Mouse (Mus musculus) heart, postnatal 10 days (tissue): ENCODE measurements around the gene D10Jhu81e. TPM values are rescaled to one million over a fixed set of nuclear protein-coding genes. Genes with fewer than 3 reads are reported as not detected.

Source experiments
- DNase-seq, 2 experiments: peaks; one replicate each; pipeline ENCODE4 v3.0.0; 2021
- intact Hi-C: fragments of 180-260 bp; cut with DNase I; formaldehyde crosslinking; loops from one replicate; pipeline ENCODE4 v1.15.1; 2025
- total RNA-seq, 2 experiments: library from RNA; stranded (reverse); gene quantifications; 2 replicates each; pipeline ENCODE4 v1.2.3; 2021

The D10Jhu81e gene
- total RNA-seq, 2 experiments from 2014 or later = 279 to 284 TPM

DNA sequence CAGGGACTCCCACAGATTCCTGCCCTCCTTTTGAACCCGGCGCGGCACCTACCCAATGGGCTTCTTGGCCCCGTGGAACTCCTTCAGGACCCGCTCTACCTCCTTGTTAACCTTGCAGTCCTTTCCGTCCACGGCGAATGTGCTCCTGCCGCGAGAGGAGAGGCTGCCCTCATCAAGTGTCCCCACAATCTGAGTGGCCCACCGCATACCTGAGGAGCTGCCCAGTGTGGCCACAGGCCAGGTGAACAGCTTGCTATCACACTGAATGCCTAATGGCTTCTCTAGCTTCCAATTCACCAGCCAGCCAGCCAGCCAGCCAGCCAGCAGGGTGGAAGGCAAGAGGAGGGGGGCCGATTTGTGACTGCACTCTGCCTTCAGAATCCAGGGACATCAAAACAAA is 4.8 kb downstream of the D10Jhu81e start:
- no peak for DNase-seq
- intact Hi-C loops = loop anchor here (10.0 kb wide), 1 partner anchor 540 kb away; the partner anchor contains the start of gene Ube2g2

DNA sequence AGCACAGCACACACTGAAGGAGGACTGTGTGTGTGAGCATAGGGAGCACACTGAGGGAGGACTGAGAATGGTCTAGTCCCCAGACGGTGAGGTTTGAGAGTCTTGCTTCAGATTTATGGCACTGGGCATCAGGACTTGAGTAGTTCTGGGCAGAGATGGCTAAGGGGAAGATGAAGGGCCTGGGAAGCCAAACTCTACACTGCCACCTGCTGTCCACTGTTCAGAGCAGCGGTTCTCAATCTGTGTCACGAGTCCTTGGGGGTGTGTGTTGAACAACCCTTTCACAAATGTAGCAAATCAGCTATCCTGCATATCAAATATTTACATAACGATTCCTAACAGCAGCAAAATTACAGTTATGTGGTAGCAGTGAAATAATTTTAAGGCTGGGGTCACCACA is 5.7 kb downstream of the D10Jhu81e start:
- DNase-seq = peak; percentile 77 to 86
- intact Hi-C loops = loop anchor here (10.0 kb wide), 1 partner anchor 539 kb away; the partner anchor contains the start of gene Ube2g2

DNA sequence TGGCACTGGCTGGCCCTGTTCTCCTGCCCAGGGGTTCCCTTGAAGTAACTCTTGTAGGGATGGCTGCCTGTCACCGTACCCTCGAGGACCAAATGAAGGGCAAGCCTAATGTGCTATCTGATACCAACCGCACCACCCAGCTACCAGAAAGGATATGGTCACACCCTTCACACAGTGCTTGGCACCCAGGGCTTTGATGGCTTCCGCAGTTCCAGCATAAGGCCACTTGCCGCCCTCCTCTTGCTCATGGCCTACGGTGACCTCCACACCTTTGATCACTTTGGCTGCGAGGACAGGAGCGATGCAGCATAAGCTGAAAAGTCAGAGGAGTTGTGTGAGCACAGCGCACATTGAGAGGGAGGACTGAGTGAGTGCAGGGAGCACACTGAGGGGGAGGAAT is 6.3 kb downstream of the D10Jhu81e start:
- intact Hi-C loops = loop anchor here (10.0 kb wide), 1 partner anchor 538 kb away; the partner anchor contains the start of gene Ube2g2
- DNase-seq = no peak

GRCm38 (mm10) chr10:78162646-78163045 is 6.9 kb downstream of the D10Jhu81e start:
- intact Hi-C loops = loop anchor here (10.0 kb wide), 1 partner anchor 538 kb away; the partner anchor contains the start of gene Ube2g2

DNA sequence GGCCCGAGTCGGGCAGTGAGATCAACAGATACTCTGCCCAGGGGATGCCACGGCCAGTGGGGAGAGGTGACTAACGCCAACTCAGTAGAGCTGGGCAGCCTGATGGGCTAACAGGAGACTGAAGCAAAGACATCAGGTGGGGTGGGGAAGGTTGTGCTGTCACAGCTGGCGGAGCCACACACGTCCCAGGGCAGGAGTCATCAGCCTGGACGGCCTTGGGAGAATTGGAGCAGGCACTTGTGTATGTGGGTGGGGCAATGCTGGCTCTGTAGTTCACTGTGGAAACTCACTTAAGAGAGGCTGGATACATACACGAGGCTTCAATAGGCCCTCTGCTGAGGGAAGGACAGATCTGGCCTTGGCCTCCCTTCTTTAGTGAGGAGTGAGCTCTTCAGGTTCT is 8.5 kb downstream of the D10Jhu81e start:
- no peak for DNase-seq

More at GRCm38 (mm10) chr10:78162646-78163045, 6.9 kb downstream of the D10Jhu81e start:
- DNase-seq = no peak

DNA sequence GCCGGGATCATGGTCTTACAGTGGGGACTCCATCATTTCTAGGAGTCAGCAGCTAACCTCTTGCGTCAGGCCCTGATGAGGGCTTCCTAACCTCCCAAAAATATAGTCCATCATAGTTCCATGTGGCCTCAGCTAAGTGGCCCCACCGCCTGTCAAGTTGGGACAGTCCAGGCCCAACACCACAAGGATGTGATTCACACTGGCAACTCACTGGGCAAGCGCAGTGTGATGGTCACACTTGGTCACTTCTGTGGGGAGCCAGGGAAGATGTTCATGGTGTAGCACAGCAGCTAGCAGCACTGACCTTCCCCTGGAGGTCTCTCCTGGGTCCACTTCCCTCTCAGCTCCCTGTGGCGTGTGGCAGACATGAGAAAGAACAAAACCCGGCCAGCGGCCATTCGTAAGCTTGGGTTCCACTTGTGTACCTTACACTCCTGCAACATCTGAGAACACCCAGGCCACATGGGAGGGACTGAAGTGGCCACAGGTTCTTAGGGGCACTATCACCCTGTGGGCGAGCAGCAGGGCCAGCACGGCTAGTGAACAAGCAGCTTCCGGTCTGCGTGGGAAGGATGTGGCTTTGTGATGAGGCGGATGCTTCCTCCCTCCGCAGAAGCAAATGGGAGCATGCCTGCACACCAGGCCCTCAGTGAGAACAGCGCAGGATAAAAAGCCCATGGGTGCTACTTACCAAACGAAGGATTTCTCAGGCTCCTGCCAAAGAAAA is 9.1 kb downstream of the D10Jhu81e start:
- intact Hi-C loops = loop anchor here (1.0 to 10.0 kb wide), 3 partner anchors 91 to 536 kb away; partner anchors contain the start of genes Icosl and Ube2g2

More for the DNA sequence above, 8.5 kb downstream of the D10Jhu81e start:
- intact Hi-C loops = loop anchor here (10.0 kb wide), 1 partner anchor 536 kb away; the partner anchor contains the start of gene Ube2g2

DNA sequence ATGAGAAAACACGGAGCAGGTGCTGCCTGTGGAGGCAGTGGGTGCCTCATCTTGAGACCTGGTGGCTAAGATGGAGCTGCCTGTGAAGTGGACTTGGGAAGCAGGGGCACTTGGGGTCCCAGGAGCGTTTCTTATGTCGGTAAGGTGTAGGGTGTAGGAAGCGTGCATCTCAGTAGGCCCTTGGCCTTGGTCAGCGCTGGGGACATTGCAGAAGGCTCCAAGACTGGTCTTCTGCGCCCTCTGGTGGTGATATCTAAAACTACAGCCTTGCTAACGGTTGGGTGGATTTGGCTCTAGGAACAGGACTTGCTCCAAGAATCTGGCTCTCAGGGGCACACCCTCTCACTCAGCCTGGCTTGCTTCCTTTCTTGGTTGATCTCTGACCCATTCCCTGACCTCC is 9.7 kb downstream of the D10Jhu81e start:
- intact Hi-C loops = loop anchor here (1.0 to 10.0 kb wide), 3 partner anchors 91 to 535 kb away; partner anchors contain the start of genes Icosl and Ube2g2
- peak; percentile 91 to 94 for DNase-seq

More for the DNA sequence above, 9.1 kb downstream of the D10Jhu81e start:
- no peak for DNase-seq

- intact Hi-C loops = no loop called here
- DNase-seq = peak; percentile 57 to 63
Measured at GRCm38 (mm10) chr10:78159252-78159878, 10.2 kb downstream of the D10Jhu81e start.

GRCm38 (mm10) chr10:78158041-78158440 is 11.5 kb downstream of the D10Jhu81e start:
- intact Hi-C loops = no loop called here
- DNase-seq = no peak

GRCm38 (mm10) chr10:78156926-78157325 is 12.7 kb downstream of the D10Jhu81e start:
- intact Hi-C loops = no loop called here
- no peak for DNase-seq

GRCm38 (mm10) chr10:78148834-78149766 is 20.5 kb downstream of the D10Jhu81e start:
- DNase-seq = no peak
- intact Hi-C loops = no loop called here

GRCm38 (mm10) chr10:78147908-78148441 is 21.6 kb downstream of the D10Jhu81e start:
- intact Hi-C loops = no loop called here
- DNase-seq = no peak

GRCm38 (mm10) chr10:78143727-78144505 is 25.7 kb downstream of the D10Jhu81e start:
- intact Hi-C loops = no loop called here
- peak; percentile 30 to 33 for DNase-seq

GRCm38 (mm10) chr10:78140843-78141242 is 28.7 kb downstream of the D10Jhu81e start:
- DNase-seq = peak in 1 of 2 experiments; percentile 18
- intact Hi-C loops = no loop called here

- no peak for DNase-seq
- intact Hi-C loops = no loop called here
Measured at GRCm38 (mm10) chr10:78140251-78140600, 29.4 kb downstream of the D10Jhu81e start.

- intact Hi-C loops = no loop called here
- no peak for DNase-seq
Measured at GRCm38 (mm10) chr10:78139572-78140250, 29.9 kb downstream of the D10Jhu81e start.

DNA sequence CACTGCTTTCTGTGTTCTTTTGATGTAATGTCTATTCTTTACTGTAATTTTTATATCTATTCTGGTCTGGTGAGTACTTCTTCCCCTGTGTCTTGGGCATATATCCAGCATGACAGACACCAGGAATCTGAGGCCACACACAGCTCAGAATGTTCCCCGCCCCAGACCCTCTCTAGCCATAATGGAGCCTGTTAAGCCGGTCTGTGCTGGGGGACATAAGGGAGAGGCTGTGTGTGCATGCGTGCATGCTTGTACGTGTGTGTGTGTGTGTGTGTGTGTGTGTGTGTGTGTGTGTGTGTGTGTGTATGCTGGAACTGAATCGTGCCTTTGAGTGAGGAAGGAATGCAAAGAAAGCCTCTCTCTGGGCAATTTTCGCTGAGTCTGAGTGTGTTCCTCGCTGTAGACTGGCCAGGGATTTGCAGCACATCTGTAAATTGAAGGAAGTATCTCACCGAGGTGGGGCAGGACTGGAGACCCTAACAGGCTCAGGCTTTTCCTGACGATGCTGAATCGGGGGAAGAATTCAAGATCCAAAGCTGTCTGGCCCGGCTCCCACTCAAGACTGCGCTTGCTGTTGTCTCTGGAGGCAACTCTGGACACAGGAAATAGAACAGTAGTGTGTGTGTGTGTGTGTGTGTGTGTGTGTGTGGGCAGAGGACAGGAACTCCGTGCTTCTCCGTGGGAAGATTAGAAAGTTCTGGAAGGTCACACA is 30.6 kb downstream of the D10Jhu81e start:
- peak; percentile 75 to 77 for DNase-seq
- intact Hi-C loops = no loop called here

- intact Hi-C loops = no loop called here
- no peak for DNase-seq
Measured at GRCm38 (mm10) chr10:78137191-78137590, 32.4 kb downstream of the D10Jhu81e start.
